Mouse (Mus musculus) cerebellum, adult 9-10 months (tissue): Measurements from ENCODE around the gene Grk3.

Source experiments
- DNase-seq: peaks from one replicate; pipeline ENCODE4 v3.0.0; 2022

Gene Grk3

GRCm38 (mm10) chr5:112932878-112933567 lies 82.6 kb downstream of the Grk3 start:
- DNase-seq: no peak

- DNase-seq: no peak
These were observed 83.7 kb downstream of the Grk3 start for GRCm38 (mm10) chr5:112931901-112932300.

- DNase-seq: no peak
These were observed 87.2 kb downstream of the Grk3 start for GRCm38 (mm10) chr5:112928201-112928881.

GRCm38 (mm10) chr5:112925422-112925821 lies 90.2 kb downstream of the Grk3 start:
- DNase-seq: no peak

GRCm38 (mm10) chr5:112924806-112925205 lies 90.8 kb downstream of the Grk3 start:
- DNase-seq: no peak

GRCm38 (mm10) chr5:112923841-112924240 lies 91.8 kb downstream of the Grk3 start:
- DNase-seq: no peak

GRCm38 (mm10) chr5:112921914-112922313 lies 93.7 kb downstream of the Grk3 start:
- DNase-seq: no peak

GRCm38 (mm10) chr5:112910381-112910780 lies 105.2 kb downstream of the Grk3 start:
- DNase-seq: no peak

- DNase-seq: no peak
These were observed 107.4 kb downstream of the Grk3 start for GRCm38 (mm10) chr5:112908169-112908614.

GRCm38 (mm10) chr5:112907504-112907903 lies 108.1 kb downstream of the Grk3 start:
- no peak for DNase-seq

GRCm38 (mm10) chr5:112895674-112896654 lies 119.6 kb downstream of the Grk3 start, which contains the start of gene Myo18b:
Myo18b (minus strand) TSS chr5:112896362.
- DNase-seq: no peak

GRCm38 (mm10) chr5:112893462-112894060 lies 122.0 kb downstream of the Grk3 start:
- DNase-seq: no peak

GRCm38 (mm10) chr5:112892411-112892810 lies 123.2 kb downstream of the Grk3 start:
- DNase-seq: no peak

- no peak for DNase-seq
These were observed 126.9 kb downstream of the Grk3 start for GRCm38 (mm10) chr5:112888651-112889050.

- peak; percentile 61 for DNase-seq
These were observed 128.7 kb downstream of the Grk3 start for GRCm38 (mm10) chr5:112886687-112887491.

GRCm38 (mm10) chr5:112877391-112878115 lies 138.0 kb downstream of the Grk3 start:
- no peak for DNase-seq

- DNase-seq: peak; percentile 76
These were observed 138.7 kb downstream of the Grk3 start for GRCm38 (mm10) chr5:112876846-112877390.

- no peak for DNase-seq
These were observed 142.6 kb downstream of the Grk3 start for GRCm38 (mm10) chr5:112872999-112873398.

- peak; percentile 81 for DNase-seq
These were observed 144.9 kb downstream of the Grk3 start for GRCm38 (mm10) chr5:112870729-112871128.

GRCm38 (mm10) chr5:112868620-112869019 lies 147.0 kb downstream of the Grk3 start:
- DNase-seq: no peak
